9 mouse cellular contexts compared by ENCODE assay signal in the genomic region with DNA sequence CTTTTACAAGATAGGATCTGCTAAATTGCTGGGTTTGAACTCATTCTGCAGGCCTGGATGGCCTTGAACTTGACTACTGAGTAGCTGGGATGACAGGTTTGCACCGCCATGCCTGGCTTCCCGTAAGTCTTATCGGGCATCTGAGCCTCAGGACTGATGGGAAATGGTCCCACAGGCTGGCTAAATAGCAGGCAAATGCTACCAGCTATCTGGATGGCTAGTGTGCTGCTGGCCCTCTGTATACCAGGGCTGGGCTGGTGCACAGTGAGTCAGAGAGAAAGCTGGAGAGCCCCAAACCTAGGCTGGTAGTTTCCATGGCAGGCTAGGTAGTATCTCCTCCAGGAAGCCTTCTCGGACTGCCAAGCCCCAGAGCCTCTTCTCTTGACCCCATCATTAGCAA. TPM values are rescaled to one million over a fixed set of nuclear protein-coding genes. Genes with fewer than 3 reads are reported as not detected.
A peak's percentile ranks its signal among the peaks of the same experiment; 100 is the strongest.
DNase-seq lines count a peak whose midpoint lies in the region; ATAC-seq and TF ChIP-seq lines count a peak whose summit lies in the region.
"Had no signal": no experiment of that assay in that cellular context is flagged by ENCODE, and none has a peak within 500 bp of the region (broad histone marks: within the 10 kb centered on the region; RNA-seq: fewer than 3 reads in every experiment).

No protein-coding gene starts in this region.

- H3K4me2 ChIP-seq in lung, postnatal 0 days (replicated peaks; ENCODE audit: low read depth, low read length) = peak overlapping the region; percentile 5; the same call in 1 of the 2 replicates
- peak overlapping the region; percentile 97; the same call in 1 of the 2 replicates for H3K4me2 ChIP-seq in limb, embryonic 12.5 days
- H3K4me2 ChIP-seq in neural tube, embryonic 14.5 days (ENCODE audit: low read depth, low read length) = peak overlapping the region; percentile 88

- H3K9ac ChIP-seq in lung, postnatal 0 days (replicated peaks; ENCODE audit: low read depth) = no peak overlapping the region
- H3K9ac ChIP-seq in limb, embryonic 12.5 days (replicated peaks) = no peak overlapping the region
- H3K9ac ChIP-seq in neural tube, embryonic 14.5 days (replicated peaks; ENCODE audit: low read depth, low read length) = 0 out of 2 replicates have a peak overlapping the region, but pooled peaks have one; percentile 28

- no peaks in the 10 kb centered on the region for H3K9me3 ChIP-seq in erythroblast, embryonic 14.5 days (ENCODE audit: control insufficient read depth, low read length)
- H3K9me3 ChIP-seq in lung, postnatal 0 days (ENCODE audit: low read length) = no peaks in the 10 kb centered on the region
- no peaks in the 10 kb centered on the region for H3K9me3 ChIP-seq in limb, embryonic 12.5 days
- no peaks in the 10 kb centered on the region for H3K9me3 ChIP-seq in neural tube, embryonic 14.5 days (ENCODE audit: control insufficient read depth, low read length)

- H3K27ac ChIP-seq in lung, postnatal 0 days (ENCODE audit: low read length) = no peak overlapping the region
- no peak overlapping the region for H3K27ac ChIP-seq in limb, embryonic 12.5 days
- no peak overlapping the region for H3K27ac ChIP-seq in neural tube, embryonic 14.5 days (ENCODE audit: low read depth, low read length)
- H3K27ac ChIP-seq: stomach, postnatal 0 days had no signal

- no peak for ATAC-seq in erythroblast, adult 5-6 weeks (replicated peaks; ENCODE audit: low FRiP score, poor library complexity, severe bottlenecking)
- no peak for ATAC-seq in lung, postnatal 0 days
- no peak for ATAC-seq in limb, embryonic 12.5 days (ENCODE audit: insufficient number of reproducible peaks, insufficient read depth, low FRiP score, low TSS enrichment, low read depth)
- no peak for ATAC-seq in neural tube, embryonic 14.5 days (ENCODE audit: low read depth)

- TF ChIP-seq CTCF in lung, postnatal 0 days (IDR thresholded peaks at IDR 0.05) = no peak

- H3K4me1 ChIP-seq in erythroblast, embryonic 14.5 days (ENCODE audit: control insufficient read depth) = peaks cover 85% of the 10 kb centered on the region
- peaks cover 35% of the 10 kb centered on the region for H3K4me1 ChIP-seq in lung, postnatal 0 days (ENCODE audit: insufficient read depth, low read depth, low read length)
- peaks cover 75% of the 10 kb centered on the region for H3K4me1 ChIP-seq in limb, embryonic 12.5 days (replicated peaks)
- peaks cover 63% of the 10 kb centered on the region for H3K4me1 ChIP-seq in neural tube, embryonic 14.5 days (ENCODE audit: control insufficient read depth, insufficient read depth, low read length)

- DNase-seq in lung, postnatal 0 days (ENCODE audit: low spot score) = no peak
- DNase-seq in lung, postnatal 4 days = no peak
- DNase-seq in right cerebral cortex, postnatal 10 days (ENCODE audit: low spot score in 2 of 2) = no peak
- DNase-seq in left cerebral cortex, postnatal 36 days (ENCODE audit: low spot score in 2 of 2) = no peak

- TF ChIP-seq EP300 in lung, postnatal 0 days (IDR thresholded peaks at IDR 0.05) = no peak

- H3K27me3 ChIP-seq in erythroblast, embryonic 14.5 days (ENCODE audit: control insufficient read depth) = no peaks in the 10 kb centered on the region
- H3K27me3 ChIP-seq in lung, postnatal 0 days (replicated peaks; ENCODE audit: insufficient read depth, low read length) = no peaks in the 10 kb centered on the region
- H3K27me3 ChIP-seq in limb, embryonic 12.5 days = no peaks in the 10 kb centered on the region
- H3K27me3 ChIP-seq in neural tube, embryonic 14.5 days (ENCODE audit: control insufficient read depth, insufficient read depth, low read length) = no peaks in the 10 kb centered on the region

- intact Hi-C loops in left cerebral cortex, postnatal 36 days (cut with DNase I) = no loop called here

- peak overlapping the region; percentile 47 for H3K4me3 ChIP-seq in erythroblast, embryonic 14.5 days (replicated peaks)
- no peak overlapping the region for H3K4me3 ChIP-seq in lung, postnatal 0 days (ENCODE audit: low read depth, low read length)
- no peak overlapping the region for H3K4me3 ChIP-seq in limb, embryonic 12.5 days (replicated peaks)
- no peak overlapping the region for H3K4me3 ChIP-seq in neural tube, embryonic 14.5 days (ENCODE audit: low read depth, low read length)

- peaks cover 29% of the 10 kb centered on the region for H3K36me3 ChIP-seq in erythroblast, embryonic 14.5 days (ENCODE audit: control insufficient read depth)
- no peaks in the 10 kb centered on the region; the same call in 1 of the 2 replicates for H3K36me3 ChIP-seq in lung, postnatal 0 days (ENCODE audit: insufficient read depth, low read length)
- H3K36me3 ChIP-seq in limb, embryonic 12.5 days = peaks cover 43% of the 10 kb centered on the region
- no peaks in the 10 kb centered on the region for H3K36me3 ChIP-seq in neural tube, embryonic 14.5 days (ENCODE audit: control insufficient read depth, insufficient read depth, low read length)

- 85% methylated on average over 4 of the region's 4 CpGs for WGBS in lung, postnatal 0 days
- 81% methylated on average over 4 of the region's 4 CpGs for WGBS in limb, embryonic 12.5 days
- WGBS in neural tube, embryonic 14.5 days = 74% methylated on average over 4 of the region's 4 CpGs

RNA-seq across cellular contexts. Expression of a gene that starts 3.4 kb away (rescaled TPM):
- 8.6 and 8.9 TPM in 2 replicates for polyA plus RNA-seq in erythroblast, embryonic 14.5 days (2012)
- 17.9 and 18.8 TPM in 2 replicates for total RNA-seq in erythroblast, adult 5-6 weeks (2015; ENCODE audit: low replicate concordance)
- total RNA-seq in erythroblast, adult 5-6 weeks (2017; ENCODE audit: low replicate concordance) = 3.7 and 7.0 TPM in 2 replicates
- 18.2 and 19.8 TPM in 2 replicates for polyA plus RNA-seq in lung, postnatal 0 days (2015; fragmentation: Nextera tagmentation; extraction: Ambion mirVana)
- 48.8 and 58.0 TPM in 2 replicates for polyA plus RNA-seq in limb, embryonic 12.5 days (2016; fragmentation: Nextera tagmentation; extraction: Ambion mirVana)
- 85.5 and 89.4 TPM in 2 replicates for polyA plus RNA-seq in neural tube, embryonic 14.5 days (2014; fragmentation: Nextera tagmentation; extraction: Ambion mirVana)
- total RNA-seq in left cerebral cortex, postnatal 36 days (2021) = 100 to 1,000 TPM; 257 to 267 TPM

RNA-seq across cellular contexts. Expression of a gene that starts 38.3 kb away (rescaled TPM):
- polyA plus RNA-seq in erythroblast, embryonic 14.5 days (2012) = 2.6 and 3.7 TPM in 2 replicates
- total RNA-seq in erythroblast, adult 5-6 weeks (2015; ENCODE audit: low replicate concordance) = 2.9 and 9.4 TPM in 2 replicates
- 4.4 and 9.9 TPM in 2 replicates for total RNA-seq in erythroblast, adult 5-6 weeks (2017; ENCODE audit: low replicate concordance)
- polyA plus RNA-seq in lung, postnatal 0 days (2015; fragmentation: Nextera tagmentation; extraction: Ambion mirVana) = 23.1 and 25.5 TPM in 2 replicates
- polyA plus RNA-seq in limb, embryonic 12.5 days (2016; fragmentation: Nextera tagmentation; extraction: Ambion mirVana) = 10.3 and 10.8 TPM in 2 replicates
- polyA plus RNA-seq in neural tube, embryonic 14.5 days (2014; fragmentation: Nextera tagmentation; extraction: Ambion mirVana) = 17.7 and 18.2 TPM in 2 replicates
- total RNA-seq in left cerebral cortex, postnatal 36 days (2021) = 10 to 100 TPM; 22.6 to 23.6 TPM

RNA-seq across cellular contexts. Expression of a gene that starts 56.7 kb away (rescaled TPM):
- polyA plus RNA-seq in erythroblast, embryonic 14.5 days (2012) = 0.06 and 0.16 TPM in 2 replicates
- total RNA-seq in erythroblast, adult 5-6 weeks (2015; ENCODE audit: low replicate concordance) = 1.9 and 3.8 TPM in 2 replicates
- 2.9 and 3.0 TPM in 2 replicates for total RNA-seq in erythroblast, adult 5-6 weeks (2017; ENCODE audit: low replicate concordance)
- 10.3 and 11.0 TPM in 2 replicates for polyA plus RNA-seq in lung, postnatal 0 days (2015; fragmentation: Nextera tagmentation; extraction: Ambion mirVana)
- 26.0 and 28.8 TPM in 2 replicates for polyA plus RNA-seq in limb, embryonic 12.5 days (2016; fragmentation: Nextera tagmentation; extraction: Ambion mirVana)
- 26.1 and 29.8 TPM in 2 replicates for polyA plus RNA-seq in neural tube, embryonic 14.5 days (2014; fragmentation: Nextera tagmentation; extraction: Ambion mirVana)
- 10 to 100 TPM; 44.6 to 60.1 TPM for total RNA-seq in left cerebral cortex, postnatal 36 days (2021)

RNA-seq across cellular contexts. Expression of a gene that starts 59.4 kb away (rescaled TPM):
- polyA plus RNA-seq in erythroblast, embryonic 14.5 days (2012) = 0.31 and 0.34 TPM in 2 replicates
- 0.96 and 2.3 TPM in 2 replicates for total RNA-seq in erythroblast, adult 5-6 weeks (2015; ENCODE audit: low replicate concordance)
- 2.2 and 2.8 TPM in 2 replicates for total RNA-seq in erythroblast, adult 5-6 weeks (2017; ENCODE audit: low replicate concordance)
- polyA plus RNA-seq in lung, postnatal 0 days (2015; fragmentation: Nextera tagmentation; extraction: Ambion mirVana) = 15.2 and 16.1 TPM in 2 replicates
- polyA plus RNA-seq in limb, embryonic 12.5 days (2016; fragmentation: Nextera tagmentation; extraction: Ambion mirVana) = 22.4 and 23.5 TPM in 2 replicates
- polyA plus RNA-seq in neural tube, embryonic 14.5 days (2014; fragmentation: Nextera tagmentation; extraction: Ambion mirVana) = 17.6 and 18.4 TPM in 2 replicates
- 10 to 100 TPM; 20.4 to 21.9 TPM for total RNA-seq in left cerebral cortex, postnatal 36 days (2021)

Comparison
In these comparisons a context has a peak if more than half of its experiments do, and no peak if none do; other contexts are left out.
1. H3K4me2 ChIP-seq: peak in every context shown above with its lines; median percentile 97 in limb, embryonic 12.5 days; 88 in neural tube, embryonic 14.5 days; 5 in lung, postnatal 0 days.